In genomic region chr11:4134986-4135935, GRCm38 (mm10) we compare ENCODE assay signal across 7 mouse cellular contexts. TPM values are rescaled to one million over a fixed set of nuclear protein-coding genes. Genes with fewer than 3 reads are reported as not detected.
DNase-seq lines count a peak whose midpoint lies in the region; ATAC-seq and TF ChIP-seq lines count a peak whose summit lies in the region.

Rnf215 (plus strand) TSS chr11:4135202.

- H3K27me3 ChIP-seq in embryonic facial prominence, embryonic 12.5 days, result no peaks in the 10 kb centered on the region
- H3K27me3 ChIP-seq in kidney, adult 2 months (replicated peaks; ENCODE audit: control insufficient read depth, insufficient read depth, low read length), result no peaks in the 10 kb centered on the region
- H3K27me3 ChIP-seq in limb, embryonic 13.5 days, result no peaks in the 10 kb centered on the region
- no peaks in the 10 kb centered on the region for H3K27me3 ChIP-seq in midbrain, embryonic 16.5 days (ENCODE audit: control insufficient read depth, insufficient read depth, low read depth, low read length)

- H3K9me3 ChIP-seq in embryonic facial prominence, embryonic 12.5 days, result no peaks in the 10 kb centered on the region
- H3K9me3 ChIP-seq in limb, embryonic 13.5 days, result peaks cover 3% of the 10 kb centered on the region; the same call in 1 of the 2 replicates
- no peaks in the 10 kb centered on the region for H3K9me3 ChIP-seq in midbrain, embryonic 16.5 days (replicated peaks; ENCODE audit: control insufficient read depth, low read length, poor library complexity, severe bottlenecking)

- H3K4me2 ChIP-seq in embryonic facial prominence, embryonic 12.5 days (replicated peaks), result peak within 1 kb of the TSS; percentile 75
- peak within 1 kb of the TSS; percentile 93 for H3K4me2 ChIP-seq in limb, embryonic 13.5 days (replicated peaks)
- peak within 1 kb of the TSS; percentile 90 for H3K4me2 ChIP-seq in midbrain, embryonic 16.5 days (ENCODE audit: low read length)

- 2% methylated on average over 64 of the region's 66 CpGs for WGBS in embryonic facial prominence, embryonic 12.5 days
- under 1% methylated on average over 66 of the region's 66 CpGs for WGBS in kidney, adult 2 months
- WGBS in limb, embryonic 13.5 days, result 2% methylated on average over 66 of the region's 66 CpGs
- 1% methylated on average over 58 of the region's 66 CpGs for WGBS in midbrain, embryonic 16.5 days

- peak; percentile 85 for ATAC-seq in embryonic facial prominence, embryonic 12.5 days (ENCODE audit: insufficient number of reproducible peaks, insufficient read depth, low FRiP score, low TSS enrichment)
- peak; percentile 94 for ATAC-seq in limb, embryonic 13.5 days (ENCODE audit: low FRiP score, low read depth)
- ATAC-seq in midbrain, embryonic 16.5 days, result peak; percentile 89

- TF ChIP-seq CTCF in kidney, adult 2 months (conservative IDR thresholded peaks at IDR 0.05; ENCODE audit: insufficient read depth, insufficient read length, low read depth, low read length), result peak; percentile 66

- TF ChIP-seq POLR2A in kidney, adult 2 months (IDR thresholded peaks at IDR 0.05; ENCODE audit: low read depth, low read length), result peak; percentile 54

- H3K4me3 ChIP-seq in embryonic facial prominence, embryonic 12.5 days, result peak within 1 kb of the TSS; percentile 91
- H3K4me3 ChIP-seq in kidney, adult 2 months (ENCODE audit: insufficient read depth, low read depth, low read length), result peak within 1 kb of the TSS; percentile 85
- peak within 1 kb of the TSS; percentile 84 for H3K4me3 ChIP-seq in limb, embryonic 13.5 days
- H3K4me3 ChIP-seq in midbrain, embryonic 16.5 days (ENCODE audit: low read depth, low read length), result peak within 1 kb of the TSS; percentile 88

- peaks cover 31% of the 10 kb centered on the region for H3K36me3 ChIP-seq in embryonic facial prominence, embryonic 12.5 days
- no peaks in the 10 kb centered on the region for H3K36me3 ChIP-seq in kidney, adult 2 months (ENCODE audit: control insufficient read depth, insufficient read depth, low read length)
- peaks cover 39% of the 10 kb centered on the region for H3K36me3 ChIP-seq in limb, embryonic 13.5 days
- H3K36me3 ChIP-seq in midbrain, embryonic 16.5 days (ENCODE audit: control insufficient read depth, insufficient read depth, low read length), result peaks cover 13% of the 10 kb centered on the region

- peaks cover 14% of the 10 kb centered on the region for H3K4me1 ChIP-seq in embryonic facial prominence, embryonic 12.5 days
- H3K4me1 ChIP-seq in kidney, adult 2 months (ENCODE audit: control insufficient read depth, insufficient read depth, low read length), result peaks cover 9% of the 10 kb centered on the region
- peaks cover 14% of the 10 kb centered on the region for H3K4me1 ChIP-seq in limb, embryonic 13.5 days
- H3K4me1 ChIP-seq in midbrain, embryonic 16.5 days (ENCODE audit: control insufficient read depth, insufficient read depth, low read length), result peaks cover 22% of the 10 kb centered on the region

- peak; percentile 94 for DNase-seq in adrenal gland, postnatal 25 days
- DNase-seq in heart, adult 18-20 months, result peak; percentile 91 to 94
- peak; percentile 94 for DNase-seq in kidney, adult 2 months
- peak; percentile 95 to 96 for DNase-seq in spleen, postnatal 10 days (ENCODE audit: low spot score in 2 of 2)

- H3K27ac ChIP-seq in embryonic facial prominence, embryonic 12.5 days, result peak within 1 kb of the TSS; percentile 73
- peak within 1 kb of the TSS; percentile 85 for H3K27ac ChIP-seq in kidney, adult 2 months (ENCODE audit: insufficient read depth, low read depth, low read length)
- peak within 1 kb of the TSS; percentile 74; the same call in 1 of the 2 replicates for H3K27ac ChIP-seq in limb, embryonic 13.5 days
- peak within 1 kb of the TSS; percentile 95 for H3K27ac ChIP-seq in midbrain, embryonic 16.5 days (ENCODE audit: low read length)

- peak within 1 kb of the TSS; percentile 96 for H3K9ac ChIP-seq in embryonic facial prominence, embryonic 12.5 days
- peak within 1 kb of the TSS; percentile 96 for H3K9ac ChIP-seq in limb, embryonic 13.5 days
- peak within 1 kb of the TSS; percentile 99 for H3K9ac ChIP-seq in midbrain, embryonic 16.5 days (ENCODE audit: low read depth, low read length)

RNA-seq across cellular contexts. Expression of gene Rnf215, which starts in this region (rescaled TPM):
- 26.1 and 31.6 TPM in 2 replicates for total RNA-seq in adrenal gland, postnatal 25 days (2021)
- 43.0 and 44.7 TPM in 2 replicates for polyA plus RNA-seq in embryonic facial prominence, embryonic 12.5 days (2016; fragmentation: Nextera tagmentation; extraction: Ambion mirVana)
- total RNA-seq in heart, adult 18-20 months (2021), result 10 to 100 TPM; 11.6 to 13.5 TPM
- 25.2 and 26.7 TPM in 2 replicates for polyA plus RNA-seq in kidney, adult 2 months (2012; rRNA removed)
- 38.6 and 39.0 TPM in 2 replicates for polyA plus RNA-seq in limb, embryonic 13.5 days (2015; fragmentation: Nextera tagmentation; extraction: Ambion mirVana)
- 52.0 and 53.6 TPM in 2 replicates for polyA plus RNA-seq in midbrain, embryonic 16.5 days (2015; fragmentation: Nextera tagmentation; extraction: Ambion mirVana)

Comparison
In these comparisons a context has a peak if more than half of its experiments do, and no peak if none do; other contexts are left out.
1. Peak in every context shown above with its lines: DNase-seq, ATAC-seq, H3K4me3 ChIP-seq and H3K27ac ChIP-seq.